Mouse (Mus musculus) E14TG2a.4 (cell line): ENCODE results near the gene Selenop.

Source experiments
- H3K27me3 ChIP-seq: 2 replicates; pipeline ENCODE4 v1.6.1; 2014; ENCODE audit warnings: low read length, control low read depth; ENCODE audit not compliant: insufficient read depth
- H3K36me3 ChIP-seq: 2 replicates; pipeline ENCODE4 v1.6.1; 2014; ENCODE audit warnings: low read length, control low read depth; ENCODE audit not compliant: insufficient read depth
- H3K4me1 ChIP-seq: replicated peaks from 2 replicates; pipeline ENCODE4 v1.6.1; 2014; ENCODE audit warnings: low read depth, low read length, control low read depth
- H3K4me3 ChIP-seq: replicated peaks from 2 replicates; pipeline ENCODE4 v1.5.1; 2014; ENCODE audit warnings: mild to moderate bottlenecking, low read length
- H3K9me3 ChIP-seq: 2 replicates; pipeline ENCODE4 v1.6.1; 2014; ENCODE audit warnings: low read length, control low read depth
- CTCF ChIP-seq: conservative IDR thresholded peaks from 2 replicates; pipeline ENCODE4 v1.5.1; 2014; ENCODE audit warnings: low read length
- NANOG ChIP-seq: IDR thresholded peaks from 2 replicates; pipeline ENCODE4 v1.6.1; 2014; ENCODE audit warnings: borderline replicate concordance, low read length, mixed read lengths
- POU5F1 ChIP-seq: IDR thresholded peaks from 2 replicates; pipeline ENCODE4 v1.6.1; 2014; ENCODE audit warnings: low read length, borderline replicate concordance

The Selenop gene

GRCm38 (mm10) chr15:3281216-3281615 lies 12.9 kb downstream of the Selenop start:
- H3K27me3 ChIP-seq, result no peaks in the 10 kb centered on the region

GRCm38 (mm10) chr15:3281737-3282136 lies 13.4 kb downstream of the Selenop start:
- H3K9me3 ChIP-seq, result no peaks in the 10 kb centered on the region
- no peaks in the 10 kb centered on the region for H3K36me3 ChIP-seq
- H3K4me1 ChIP-seq, result no peaks in the 10 kb centered on the region
- H3K4me3 ChIP-seq, result no peak overlapping the region
- no peaks in the 10 kb centered on the region for H3K27me3 ChIP-seq
- no peak for TF ChIP-seq NANOG
- TF ChIP-seq POU5F1, result no peak
- no peak for TF ChIP-seq CTCF

More at GRCm38 (mm10) chr15:3281216-3281615, 12.9 kb downstream of the Selenop start:
- Histone ChIP-seq H3K4me3 (no peak overlapping the region), H3K4me1 (no peaks in the 10 kb centered on the region), H3K36me3 (no peaks in the 10 kb centered on the region), H3K9me3 (no peaks in the 10 kb centered on the region)
- TF ChIP-seq POU5F1 (no peak), NANOG (no peak)

GRCm38 (mm10) chr15:3286032-3286431 lies 17.7 kb downstream of the Selenop start:
- no peaks in the 10 kb centered on the region for H3K4me1 ChIP-seq
- no peaks in the 10 kb centered on the region for H3K9me3 ChIP-seq
- no peaks in the 10 kb centered on the region for H3K36me3 ChIP-seq
- TF ChIP-seq CTCF, result no peak
- TF ChIP-seq POU5F1, result no peak
- TF ChIP-seq NANOG, result no peak
- H3K4me3 ChIP-seq, result no peak overlapping the region
- no peaks in the 10 kb centered on the region for H3K27me3 ChIP-seq

GRCm38 (mm10) chr15:3290435-3290834 lies 22.1 kb downstream of the Selenop start:
- TF ChIP-seq CTCF (no peak), NANOG (no peak), POU5F1 (no peak)
- Histone ChIP-seq H3K4me3 (no peak overlapping the region), H3K36me3 (no peaks in the 10 kb centered on the region), H3K27me3 (no peaks in the 10 kb centered on the region), H3K9me3 (no peaks in the 10 kb centered on the region), H3K4me1 (no peaks in the 10 kb centered on the region)

- TF ChIP-seq CTCF (no peak), POU5F1 (no peak)
- Histone ChIP-seq H3K36me3 (no peaks in the 10 kb centered on the region), H3K4me3 (no peak overlapping the region), H3K4me1 (no peaks in the 10 kb centered on the region), H3K27me3 (no peaks in the 10 kb centered on the region), H3K9me3 (no peaks in the 10 kb centered on the region)
Observed at GRCm38 (mm10) chr15:3293477-3293876, 25.1 kb downstream of the Selenop start.

- Histone ChIP-seq H3K36me3 (no peaks in the 10 kb centered on the region), H3K27me3 (no peaks in the 10 kb centered on the region), H3K4me3 (no peak overlapping the region), H3K4me1 (no peaks in the 10 kb centered on the region), H3K9me3 (no peaks in the 10 kb centered on the region)
- TF ChIP-seq POU5F1 (no peak), CTCF (no peak), NANOG (no peak)
Observed at GRCm38 (mm10) chr15:3295986-3296385, 27.6 kb downstream of the Selenop start.

- no peak overlapping the region for H3K4me3 ChIP-seq
Observed at GRCm38 (mm10) chr15:3297615-3298014, 29.3 kb downstream of the Selenop start.

GRCm38 (mm10) chr15:3300361-3301100 lies 32.2 kb downstream of the Selenop start:
- TF ChIP-seq POU5F1 (no peak), CTCF (no peak), NANOG (no peak)

More at GRCm38 (mm10) chr15:3297615-3298014, 29.3 kb downstream of the Selenop start:
- H3K27me3 ChIP-seq, result no peaks in the 10 kb centered on the region
- no peaks in the 10 kb centered on the region for H3K36me3 ChIP-seq
- no peaks in the 10 kb centered on the region for H3K4me1 ChIP-seq
- no peak for TF ChIP-seq NANOG
- TF ChIP-seq CTCF, result no peak
- TF ChIP-seq POU5F1, result no peak
- no peaks in the 10 kb centered on the region for H3K9me3 ChIP-seq

GRCm38 (mm10) chr15:3303426-3303825 lies 35.1 kb downstream of the Selenop start, which contains the start of gene Ccdc152:
Gene Ccdc152, minus strand, starts transcription at chr15:3303526.
- H3K4me1 ChIP-seq, result no peaks in the 10 kb centered on the region
- no peaks in the 10 kb centered on the region for H3K9me3 ChIP-seq
- H3K27me3 ChIP-seq, result no peaks in the 10 kb centered on the region
- no peaks in the 10 kb centered on the region for H3K36me3 ChIP-seq
- no peak within 1 kb of the TSS for H3K4me3 ChIP-seq
- TF ChIP-seq NANOG, result no peak
- no peak for TF ChIP-seq CTCF
- no peak for TF ChIP-seq POU5F1

More at GRCm38 (mm10) chr15:3300361-3301100, 32.2 kb downstream of the Selenop start:
- no peaks in the 10 kb centered on the region for H3K4me1 ChIP-seq
- no peaks in the 10 kb centered on the region for H3K36me3 ChIP-seq
- no peaks in the 10 kb centered on the region for H3K9me3 ChIP-seq
- H3K4me3 ChIP-seq, result no peak overlapping the region
- H3K27me3 ChIP-seq, result no peaks in the 10 kb centered on the region
